Mouse (Mus musculus): ENCODE results near the gene Sectm1a. TPM values are rescaled to one million over a fixed set of nuclear protein-coding genes. Genes with fewer than 3 reads are reported as not detected.
"Not testable (repeated sequence)": the region's sequence is repeated elsewhere in the genome, so short reads cannot be mapped to it uniquely, and the experiment has no call there.

Gene Sectm1a
- total RNA-seq, 2 experiments from 2014 or later: not detected

DNA sequence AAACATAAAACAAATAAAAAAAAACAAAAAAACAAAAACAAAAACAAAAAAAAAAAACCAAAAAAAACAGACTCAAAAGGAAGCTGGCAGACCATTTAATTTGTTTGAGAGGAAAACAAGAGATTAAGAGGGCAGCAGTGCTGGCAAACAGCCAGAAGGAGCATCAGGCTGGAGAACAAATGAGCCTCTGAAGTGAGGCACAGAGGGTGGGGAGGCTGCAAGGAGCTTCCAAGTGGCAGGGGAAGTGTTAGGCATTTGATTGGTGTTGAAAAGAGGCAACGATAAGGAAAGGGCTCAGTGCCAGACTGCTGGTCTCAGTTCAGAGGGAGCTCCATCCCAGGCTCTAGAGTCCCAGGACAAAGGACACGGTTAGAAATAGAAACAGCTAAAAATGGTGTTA is 29.0 kb upstream of the Sectm1a start:
- Histone ChIP-seq H3K4me3 (no peak overlapping the region), H3K27ac (no peak overlapping the region)
- no peak for TF ChIP-seq CTCF (IDR thresholded peaks at IDR 0.05)
- no peak for DNase-seq
- intact Hi-C loops (cut with DNase I): no loop called here

DNA sequence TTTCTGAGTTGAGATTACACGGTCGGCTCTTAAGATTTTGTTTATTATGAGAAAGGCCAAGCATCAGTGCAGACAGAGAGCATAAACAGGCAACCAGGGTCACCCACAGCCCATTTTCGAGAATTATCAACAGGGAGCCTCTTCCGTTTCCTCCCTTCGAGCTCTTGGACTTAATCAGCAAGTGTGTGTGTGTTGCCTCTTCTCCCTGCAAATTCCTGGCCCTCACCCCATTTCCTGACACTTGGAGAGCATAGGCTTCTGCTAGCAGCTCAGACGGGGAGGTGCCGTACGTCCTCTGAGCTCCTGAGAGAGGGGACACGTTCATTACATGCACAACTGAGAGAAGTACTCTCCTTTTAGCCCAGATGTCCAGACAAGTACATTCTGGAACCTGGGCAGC is 27.0 kb upstream of the Sectm1a start:
- intact Hi-C loops (cut with DNase I): no loop called here
- TF ChIP-seq CTCF (IDR thresholded peaks at IDR 0.05): no peak
- Histone ChIP-seq H3K4me3 (no peak overlapping the region), H3K27ac (no peak overlapping the region)
- DNase-seq: no peak

DNA sequence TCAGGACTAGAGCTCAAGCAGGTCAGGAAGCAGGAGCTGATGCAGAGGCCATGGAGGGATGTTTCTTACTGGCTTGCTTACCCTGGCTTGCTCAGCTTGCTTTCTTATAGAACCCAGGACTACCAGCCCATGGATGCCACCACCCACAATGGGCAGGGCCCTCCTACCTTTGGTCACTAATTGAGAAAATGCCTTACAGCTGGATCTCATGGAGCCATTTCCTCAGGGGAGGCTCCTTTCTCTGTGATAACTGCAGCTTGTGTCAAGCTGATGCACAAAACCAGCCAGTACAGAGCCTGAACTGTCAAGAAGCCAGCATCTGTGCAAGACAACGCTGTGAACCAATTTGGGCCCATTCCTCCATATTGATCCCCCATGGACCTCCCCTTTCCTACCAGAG is 26.2 kb upstream of the Sectm1a start:
- DNase-seq; H3K4me3 ChIP-seq; H3K27ac ChIP-seq; intact Hi-C loops (cut with DNase I): not testable (repeated sequence)

DNA sequence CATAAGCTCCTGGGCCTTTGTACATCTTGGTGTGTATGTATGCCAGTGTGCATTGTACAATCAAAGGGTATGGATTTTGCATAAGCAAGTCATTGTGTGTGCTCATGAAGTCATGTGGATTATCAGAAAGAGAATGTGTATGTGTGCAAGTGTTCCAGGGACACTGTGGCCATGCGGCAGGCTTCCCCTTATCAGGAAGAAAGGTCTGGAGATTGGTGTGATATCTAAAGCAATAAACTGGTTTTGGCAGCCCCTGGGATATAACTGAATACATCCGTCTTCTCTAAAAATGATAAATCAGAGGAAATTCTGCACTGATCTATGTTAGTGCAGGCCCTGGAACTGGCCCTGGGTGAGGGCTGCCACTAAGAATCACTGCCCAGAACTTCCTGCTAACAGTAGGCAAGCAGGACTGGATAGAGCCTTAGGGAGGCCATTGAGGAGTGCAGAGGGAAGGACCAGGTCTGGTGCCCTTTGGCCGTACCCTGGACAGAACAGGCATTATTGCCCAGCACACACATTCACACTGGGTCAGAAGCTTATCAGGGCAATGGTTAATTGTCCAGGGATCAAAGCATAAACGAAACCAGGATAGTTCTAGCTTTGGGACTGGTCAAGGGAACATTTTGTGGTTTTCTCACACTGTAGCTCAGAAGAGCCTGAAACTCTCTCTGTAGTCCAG is 20.2 kb upstream of the Sectm1a start:
- no peak overlapping the region for H3K4me3 ChIP-seq
- no peak for DNase-seq
- TF ChIP-seq CTCF (IDR thresholded peaks at IDR 0.05): no peak
- no peak overlapping the region for H3K27ac ChIP-seq
- intact Hi-C loops (cut with DNase I): no loop called here

DNA sequence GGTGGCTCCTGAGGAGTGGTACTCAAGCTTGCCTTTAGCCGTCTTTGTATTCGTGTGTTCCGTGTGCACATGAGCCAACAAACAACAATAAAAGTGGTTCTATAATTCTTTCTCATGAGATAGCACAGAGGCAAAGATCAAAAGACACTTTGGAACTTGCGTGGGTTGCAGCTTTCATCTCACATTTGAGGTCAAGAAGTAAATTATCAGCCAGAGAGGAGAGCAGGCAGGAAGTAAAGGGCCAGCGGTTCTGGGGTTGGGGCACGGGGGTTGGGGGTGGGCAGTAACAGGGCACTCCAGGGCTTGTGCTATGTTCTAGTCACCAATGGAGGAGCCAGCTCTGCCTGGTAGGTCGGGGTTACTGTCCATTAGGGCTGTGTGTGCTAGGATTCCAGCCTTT is 19.7 kb upstream of the Sectm1a start:
- no peak overlapping the region for H3K27ac ChIP-seq
- TF ChIP-seq CTCF (IDR thresholded peaks at IDR 0.05): no peak
- no peak for DNase-seq
- no peak overlapping the region for H3K4me3 ChIP-seq
- intact Hi-C loops (cut with DNase I): no loop called here

DNA sequence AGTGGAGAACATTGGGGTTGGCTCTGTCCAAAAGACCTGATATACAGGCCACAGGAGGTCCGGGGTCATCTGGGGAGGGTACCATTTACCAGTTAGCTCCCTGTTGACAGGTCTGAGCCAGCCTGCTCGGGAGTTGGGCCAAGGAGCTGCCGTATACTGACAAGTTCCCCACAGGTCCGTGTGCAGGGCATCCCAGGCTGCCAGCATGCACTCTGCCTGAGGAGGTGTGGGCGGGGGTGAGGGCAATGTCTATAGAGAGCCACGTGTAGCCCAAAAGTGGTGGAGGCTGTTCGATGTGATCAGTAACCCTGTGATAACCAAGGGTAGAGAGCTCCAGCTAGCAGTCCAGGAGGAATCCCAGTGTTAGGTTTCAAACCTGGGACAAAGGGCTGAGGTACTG is 18.7 kb upstream of the Sectm1a start:
- TF ChIP-seq CTCF (IDR thresholded peaks at IDR 0.05): no peak
- DNase-seq: no peak
- no peak overlapping the region for H3K27ac ChIP-seq
- intact Hi-C loops (cut with DNase I): no loop called here
- no peak overlapping the region for H3K4me3 ChIP-seq

DNA sequence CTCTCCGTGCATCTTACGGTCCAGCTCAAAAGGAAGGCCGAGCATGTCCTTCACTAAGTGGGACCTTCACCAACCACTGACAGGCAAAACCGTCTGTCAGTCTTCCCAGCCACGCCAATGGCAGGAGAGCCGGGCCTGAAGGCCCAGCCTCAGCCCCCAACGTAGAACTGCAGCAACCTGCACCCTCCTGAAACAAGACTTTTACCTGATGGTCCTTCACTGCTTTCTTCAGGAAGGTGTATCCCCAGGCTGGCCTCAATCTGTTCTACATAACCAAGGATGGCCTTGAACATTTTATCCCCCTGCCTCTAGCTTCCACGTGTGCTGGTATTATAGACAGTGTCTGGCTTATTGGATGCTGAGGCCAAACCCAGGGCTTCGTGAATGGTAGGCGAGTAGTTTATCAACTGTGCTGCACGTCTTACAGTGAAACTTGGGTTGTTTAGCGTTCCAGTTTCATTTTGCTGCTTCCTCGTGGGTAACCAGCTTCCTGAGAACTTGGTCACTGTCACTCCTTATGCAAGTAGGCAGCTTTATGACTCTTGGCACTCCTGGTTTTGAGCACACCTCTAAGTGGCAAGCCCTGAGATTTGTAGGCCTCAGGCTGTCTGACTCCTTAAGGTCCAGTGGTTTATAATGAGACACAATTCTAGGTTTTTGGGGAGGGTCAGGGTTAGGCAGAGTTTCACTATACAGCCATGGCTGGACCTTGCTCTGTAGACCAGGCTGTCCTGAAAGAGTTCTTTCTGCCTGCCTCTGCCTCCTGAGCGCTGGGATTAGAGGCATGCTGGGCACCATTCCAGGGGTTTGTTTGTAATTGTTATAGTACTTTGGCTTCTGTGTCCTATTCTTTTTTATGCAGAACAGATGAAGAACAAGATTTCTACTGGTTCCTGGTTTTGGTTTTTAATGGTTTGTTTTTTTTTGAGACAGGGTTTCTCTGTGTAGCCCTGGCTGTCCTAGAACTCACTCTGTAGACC is 11.9 kb upstream of the Sectm1a start:
- TF ChIP-seq CTCF (IDR thresholded peaks at IDR 0.05): no peak
- no peak for DNase-seq
- Histone ChIP-seq H3K4me3 (no peak overlapping the region), H3K27ac (no peak overlapping the region)
- intact Hi-C loops (cut with DNase I): no loop called here

DNA sequence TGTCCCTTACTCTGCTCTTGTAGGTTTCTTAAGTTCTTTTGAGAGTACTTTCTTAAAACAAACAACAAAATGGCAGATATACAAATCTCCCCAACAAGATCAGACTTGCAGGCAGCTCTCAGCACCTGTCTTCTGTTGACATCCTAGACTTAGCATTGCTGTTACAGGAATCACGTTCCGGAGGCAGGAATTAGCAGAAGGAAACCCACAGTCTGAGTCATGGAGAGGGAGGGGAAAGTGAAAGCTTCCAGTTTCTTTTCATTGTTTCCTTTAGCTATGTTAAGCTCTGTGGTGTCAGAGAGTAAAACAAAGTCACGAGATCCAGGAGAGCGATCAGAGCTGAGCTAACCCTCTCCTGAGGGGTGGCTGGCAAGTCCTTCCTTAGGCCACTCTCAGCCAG is 9.9 kb upstream of the Sectm1a start:
- no peak for TF ChIP-seq CTCF (IDR thresholded peaks at IDR 0.05)
- no peak for DNase-seq
- H3K27ac ChIP-seq: no peak overlapping the region
- intact Hi-C loops (cut with DNase I): no loop called here
- no peak overlapping the region for H3K4me3 ChIP-seq

DNA sequence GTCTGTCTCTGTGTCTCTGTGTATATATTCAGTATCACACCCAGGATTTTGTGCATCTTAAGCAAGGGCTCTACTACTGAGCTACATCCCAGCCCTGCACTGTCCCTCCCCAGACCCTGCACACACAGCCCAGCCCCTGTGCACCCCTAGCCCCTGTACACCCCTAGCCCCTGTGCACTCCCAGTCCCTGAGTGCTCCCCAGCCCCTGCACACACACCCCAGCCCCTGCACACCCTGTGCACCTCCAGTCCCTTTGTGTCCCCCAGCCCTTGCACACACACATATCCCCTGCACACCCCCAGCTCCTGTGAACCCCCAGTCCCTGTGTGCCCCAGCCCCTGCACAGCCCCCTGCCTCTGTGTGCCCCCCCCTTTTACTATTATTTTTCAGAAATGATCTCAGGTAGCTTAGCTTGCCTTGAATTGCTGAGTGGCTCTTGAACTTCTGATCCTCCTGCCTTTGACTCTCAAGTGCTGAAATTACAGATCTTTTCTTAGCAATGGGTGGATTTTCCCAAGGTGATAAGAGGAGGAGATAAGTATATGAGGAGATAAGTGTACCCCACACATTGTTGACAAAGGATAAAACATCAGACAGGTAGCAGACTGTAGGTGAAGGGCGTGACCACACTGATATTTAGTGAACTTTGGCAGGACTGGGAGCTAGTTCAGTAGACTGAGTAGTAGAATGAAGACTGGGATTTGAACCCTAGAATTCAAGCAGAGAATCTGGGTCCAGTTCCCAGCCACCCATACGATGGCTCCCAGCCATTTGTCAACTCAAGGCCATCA is 8.9 kb upstream of the Sectm1a start:
- no peak overlapping the region for H3K27ac ChIP-seq
- H3K4me3 ChIP-seq: no peak overlapping the region
- intact Hi-C loops (cut with DNase I): no loop called here
- no peak for DNase-seq
- no peak for TF ChIP-seq CTCF (IDR thresholded peaks at IDR 0.05)

DNA sequence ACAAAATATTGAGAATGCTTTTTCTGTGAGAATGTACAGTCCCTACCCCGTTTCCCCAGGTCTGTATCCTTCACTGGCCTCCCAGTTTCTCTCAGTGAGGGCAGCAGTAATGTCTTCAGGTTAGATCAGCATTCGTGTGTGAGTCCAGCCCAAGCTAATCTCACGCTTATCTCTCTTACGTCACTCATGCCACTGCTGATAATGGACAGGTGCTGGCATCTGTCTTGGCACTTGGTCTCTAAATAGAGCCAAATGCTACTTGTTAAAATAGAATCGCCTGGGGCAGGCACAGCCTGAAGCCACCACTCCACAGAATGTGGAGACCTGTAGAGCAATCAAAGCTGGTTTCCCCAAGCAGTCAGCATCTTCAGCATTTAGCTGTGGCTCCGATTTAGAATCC is 8.0 kb upstream of the Sectm1a start:
- H3K4me3 ChIP-seq: no peak overlapping the region
- intact Hi-C loops (cut with DNase I): no loop called here
- no peak for DNase-seq
- TF ChIP-seq CTCF (IDR thresholded peaks at IDR 0.05): no peak
- H3K27ac ChIP-seq: no peak overlapping the region

DNA sequence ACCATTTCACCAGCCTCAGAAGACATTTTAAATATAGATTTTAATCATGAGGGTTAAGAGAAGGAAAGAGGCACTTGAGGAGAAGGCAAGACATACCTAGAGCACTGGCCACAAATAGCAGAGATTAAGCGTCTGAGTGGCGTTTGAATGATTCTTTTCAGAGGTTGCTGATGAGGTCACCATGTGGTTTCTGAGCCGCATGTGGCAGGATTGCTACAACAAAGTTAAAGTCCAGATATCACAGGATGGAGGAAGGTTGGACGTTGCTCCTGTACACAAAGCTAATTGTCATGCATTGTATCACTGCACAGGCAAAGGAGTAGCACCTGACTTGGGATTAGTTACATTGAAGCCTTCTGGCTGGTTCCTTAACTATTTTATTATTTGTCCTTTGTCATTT is 5.3 kb upstream of the Sectm1a start:
- intact Hi-C loops (cut with DNase I): no loop called here
- DNase-seq: no peak
- TF ChIP-seq CTCF (IDR thresholded peaks at IDR 0.05): no peak
- Histone ChIP-seq H3K4me3 (no peak overlapping the region), H3K27ac (no peak overlapping the region)

DNA sequence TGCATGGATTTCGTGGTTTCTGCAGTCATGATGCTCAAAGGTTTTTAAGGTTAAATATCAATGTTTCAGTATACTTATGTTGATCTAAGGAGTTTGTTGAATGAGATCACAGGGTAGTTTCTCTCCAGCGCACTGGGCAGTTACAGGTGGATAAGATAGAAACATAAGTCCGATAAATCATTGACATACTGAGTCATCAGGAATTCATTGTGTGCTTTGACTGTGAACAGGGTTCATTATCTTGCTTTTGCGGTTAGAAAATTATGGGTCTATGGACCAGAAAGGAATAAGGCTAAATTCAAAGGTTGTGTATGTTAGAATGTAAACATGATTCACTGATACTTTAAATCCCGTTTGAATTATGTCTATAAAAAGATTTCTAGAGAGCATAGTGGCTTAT is 4.2 kb upstream of the Sectm1a start:
- Histone ChIP-seq H3K4me3 (no peak overlapping the region), H3K27ac (no peak overlapping the region)
- no peak for TF ChIP-seq CTCF (IDR thresholded peaks at IDR 0.05)
- no peak for DNase-seq
- intact Hi-C loops (cut with DNase I): no loop called here
